Mouse (Mus musculus): ENCODE measurements at regions not wholly inside any gene's neighbourhood (a gene's known extent, or its start where the extent isn't known, plus 50 kb on each side); places are given as distances from the start of the nearest gene placed in this dataset.

DNA sequence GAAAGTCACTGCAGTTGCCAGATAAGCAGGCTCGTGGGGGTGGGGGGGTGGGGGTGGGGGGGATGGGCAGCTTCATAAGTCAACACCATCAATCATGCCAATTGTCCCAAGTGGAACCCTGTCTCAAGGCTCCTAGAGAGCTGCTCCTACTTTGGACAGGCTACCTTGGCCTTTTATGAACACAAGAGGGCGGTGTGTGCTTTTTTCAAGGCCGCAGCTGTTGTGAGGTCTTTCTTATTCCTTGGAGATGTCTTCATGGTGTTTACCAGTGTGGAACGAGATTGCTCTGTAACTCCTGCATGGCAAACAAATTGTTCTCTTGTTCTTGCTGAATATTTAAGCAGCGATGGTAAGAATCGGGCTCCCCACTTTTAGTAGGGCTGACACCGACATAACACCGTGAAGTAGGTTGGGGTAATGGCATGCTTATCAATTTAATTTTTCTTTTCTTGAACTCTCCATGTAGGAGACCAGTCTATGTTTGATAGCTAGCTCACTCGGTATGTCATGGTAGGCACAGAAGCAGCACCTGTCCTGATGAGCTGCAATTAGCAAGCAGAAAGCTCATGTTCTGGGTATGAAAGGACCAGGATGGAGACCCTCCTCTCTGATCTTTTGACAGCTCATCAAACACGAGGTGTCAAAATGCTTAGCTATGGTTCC, 118.7 kb upstream of the Nmur2 start:
- TF ChIP-seq CTCF (IDR thresholded peaks at IDR 0.05 in 2 of 3, conservative IDR thresholded peaks at IDR 0.05 in 1 of 3; ENCODE audit: control insufficient read depth in 1 of 3, insufficient read depth in 1 of 3, low read depth in 2 of 3, low read length in 3 of 3, poor library complexity in 1 of 3, severe bottlenecking in 1 of 3) (peak in 1 of 3 experiments; percentile 23; a peak in 1 of 6 replicates), MAFK (IDR thresholded peaks at IDR 0.05; ENCODE audit: borderline replicate concordance, low read depth, low read length) (no peak), GATA1 (IDR thresholded peaks at IDR 0.05; ENCODE audit: low read depth, low read length) (no peak), MAZ (IDR thresholded peaks at IDR 0.05; ENCODE audit: low read depth, low read length) (no peak), ZNF384 (IDR thresholded peaks at IDR 0.05; ENCODE audit: low read depth, low read length) (no peak), MEF2A (IDR thresholded peaks at IDR 0.05; ENCODE audit: extremely low read depth, insufficient replicate concordance, low read depth, low read length, poor library complexity, severe bottlenecking) (no peak), POLR2A (IDR thresholded peaks at IDR 0.05; ENCODE audit: control insufficient read depth in 1 of 2, insufficient read depth in 1 of 2, low read depth in 1 of 2, low read length in 2 of 2, poor library complexity in 1 of 2) (no peak)
